Mouse (Mus musculus) limb, embryonic 15.5 days (tissue): Measurements from ENCODE around the gene Dusp1. TPM values are rescaled to one million over a fixed set of nuclear protein-coding genes. Genes with fewer than 3 reads are reported as not detected.

Experiments
- ATAC-seq: fragments of 200-750 bp; cut with Nextera tagmentation; 2 replicates; pipeline ENCODE4 v1.8.0; 2017; ENCODE audit warnings: low read depth, moderate TSS enrichment; ENCODE audit not compliant: insufficient number of reproducible peaks, low FRiP score, low TSS enrichment
- H3K27ac ChIP-seq: fragments of 300-500 bp; sonication (generic); 2 replicates; pipeline ENCODE4 v1.5.1; 2015; ENCODE audit warnings: moderate library complexity, mild to moderate bottlenecking, inconsistent platforms
- H3K27me3 ChIP-seq: fragments of 300-500 bp; sonication (generic); 2 replicates; pipeline ENCODE4 v1.6.1; 2015; ENCODE audit warnings: inconsistent platforms
- H3K36me3 ChIP-seq: fragments of 300-500 bp; sonication (generic); 2 replicates; pipeline ENCODE4 v1.6.1; 2015; ENCODE audit warnings: inconsistent platforms
- H3K4me1 ChIP-seq: fragments of 300-500 bp; sonication (generic); 2 replicates; pipeline ENCODE4 v1.6.1; 2015; ENCODE audit warnings: inconsistent platforms
- H3K4me2 ChIP-seq: fragments of 300-500 bp; sonication (generic); 2 replicates; pipeline ENCODE4 v1.6.1; 2015; ENCODE audit warnings: mild to moderate bottlenecking, inconsistent platforms
- H3K4me3 ChIP-seq: fragments of 300-500 bp; sonication (generic); 2 replicates; pipeline ENCODE4 v1.5.1; 2015; ENCODE audit warnings: mild to moderate bottlenecking, inconsistent platforms
- H3K9ac ChIP-seq: fragments of 300-500 bp; sonication (generic); 2 replicates; pipeline ENCODE4 v1.6.1; 2015; ENCODE audit warnings: inconsistent platforms
- H3K9me3 ChIP-seq: fragments of 300-500 bp; sonication (generic); 2 replicates; pipeline ENCODE4 v1.6.1; 2016; ENCODE audit warnings: inconsistent platforms
- WGBS: fragments of 180-500 bp; shearing (Covaris S2); methylation state at CpG from one replicate; pipeline ENCODE4 v1.1.7; 2015; 5-methylcytosine and 5-hydroxymethylcytosine counted together
- polyA plus RNA-seq: library from polyadenylated mRNA; unstranded; fragments of >200 nt; fragmentation: Nextera tagmentation; extraction: Ambion mirVana; gene quantifications from 2 replicates; pipeline ENCODE4 v1.2.1, GENCODE M21; 2015

Dusp1 gene
- polyA plus RNA-seq, 1 experiment from 2014 or later = 27.3 TPM

- Histone ChIP-seq H3K4me1 (peaks cover 14% of the 10 kb centered on the region; the same call in 1 of the 2 replicates), H3K27ac (0 out of 2 replicates have a peak overlapping the region, but pooled peaks have one; percentile 13), H3K9ac (no peak overlapping the region), H3K36me3 (no peaks in the 10 kb centered on the region), H3K9me3 (no peaks in the 10 kb centered on the region), H3K27me3 (no peaks in the 10 kb centered on the region), H3K4me2 (no peak overlapping the region), H3K4me3 (no peak overlapping the region)
- ATAC-seq = no peak
- 76% methylated on average over 6 of the region's 6 CpGs for WGBS
These were observed 48.3 kb downstream of the Dusp1 start for GRCm38 (mm10) chr17:26513459-26514290.

- H3K4me3 ChIP-seq = no peak overlapping the region
These were observed 49.0 kb downstream of the Dusp1 start for GRCm38 (mm10) chr17:26512961-26513360.

DNA sequence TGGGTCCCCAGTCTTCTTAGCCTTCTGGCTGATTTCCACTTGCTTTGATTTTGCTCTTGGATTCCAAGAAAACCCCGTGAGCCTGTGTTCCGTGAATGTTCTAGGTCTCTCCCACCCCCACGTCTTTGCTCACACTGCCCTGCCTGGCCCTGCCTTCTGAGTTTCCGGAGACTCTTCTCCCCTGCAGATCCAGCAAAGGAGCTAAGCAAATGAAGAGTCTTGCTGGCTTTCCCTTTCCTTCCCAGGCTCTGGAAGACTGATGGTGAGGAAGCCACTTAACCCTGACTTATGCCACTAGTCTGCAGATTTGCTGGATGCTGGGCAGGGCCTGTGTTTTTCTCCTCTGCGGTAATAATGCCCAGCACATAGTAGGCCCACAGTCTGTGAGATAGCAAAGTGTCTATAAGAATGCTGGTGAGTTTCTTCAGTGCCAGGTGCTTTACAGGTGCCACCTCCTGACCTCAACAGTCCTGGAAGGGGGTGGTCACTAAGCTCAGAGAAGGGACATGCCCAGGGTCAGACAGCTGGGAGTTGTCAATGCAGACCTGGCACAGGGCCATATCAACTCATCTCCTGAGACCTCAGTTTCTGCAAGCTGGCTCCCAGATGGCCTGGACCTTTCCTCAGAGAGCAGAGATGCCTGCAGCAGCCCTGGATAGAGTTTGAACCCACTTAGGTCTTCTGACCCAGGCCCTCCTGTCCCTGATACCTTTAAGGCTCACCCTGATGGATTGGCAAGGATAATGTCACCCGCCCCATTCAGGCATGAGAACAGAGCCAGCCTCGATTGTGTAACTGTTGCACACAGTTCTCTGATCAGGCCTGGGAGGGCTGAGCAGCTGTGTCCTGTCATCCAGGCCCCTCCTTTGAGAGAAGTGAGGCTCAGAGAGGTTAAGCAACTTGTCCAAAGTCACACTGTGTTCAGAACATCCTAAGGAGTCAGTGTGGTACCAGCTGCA is 49.8 kb downstream of the Dusp1 start:
- no peak overlapping the region for H3K4me3 ChIP-seq
- no peak overlapping the region for H3K27ac ChIP-seq
- no peaks in the 10 kb centered on the region for H3K27me3 ChIP-seq
- H3K9ac ChIP-seq = no peak overlapping the region; the same call in 1 of the 2 replicates
- no peak for ATAC-seq
- WGBS = 63% methylated on average over 7 of the region's 7 CpGs
- peaks cover 20% of the 10 kb centered on the region for H3K4me1 ChIP-seq
- no peaks in the 10 kb centered on the region for H3K9me3 ChIP-seq
- H3K36me3 ChIP-seq = no peaks in the 10 kb centered on the region
- H3K4me2 ChIP-seq = no peak overlapping the region

More at GRCm38 (mm10) chr17:26512961-26513360, 49.0 kb downstream of the Dusp1 start:
- Histone ChIP-seq H3K4me2 (no peak overlapping the region), H3K36me3 (no peaks in the 10 kb centered on the region), H3K27me3 (no peaks in the 10 kb centered on the region), H3K4me1 (peaks cover 14% of the 10 kb centered on the region; the same call in 1 of the 2 replicates), H3K9me3 (no peaks in the 10 kb centered on the region), H3K27ac (0 out of 2 replicates have a peak overlapping the region, but pooled peaks have one; percentile 13), H3K9ac (no peak overlapping the region)
- ATAC-seq = no peak
- WGBS = 61% methylated on average over 7 of the region's 7 CpGs

- 68% methylated on average over 4 of the region's 4 CpGs for WGBS
These were observed 50.7 kb downstream of the Dusp1 start for GRCm38 (mm10) chr17:26511256-26511655.

DNA sequence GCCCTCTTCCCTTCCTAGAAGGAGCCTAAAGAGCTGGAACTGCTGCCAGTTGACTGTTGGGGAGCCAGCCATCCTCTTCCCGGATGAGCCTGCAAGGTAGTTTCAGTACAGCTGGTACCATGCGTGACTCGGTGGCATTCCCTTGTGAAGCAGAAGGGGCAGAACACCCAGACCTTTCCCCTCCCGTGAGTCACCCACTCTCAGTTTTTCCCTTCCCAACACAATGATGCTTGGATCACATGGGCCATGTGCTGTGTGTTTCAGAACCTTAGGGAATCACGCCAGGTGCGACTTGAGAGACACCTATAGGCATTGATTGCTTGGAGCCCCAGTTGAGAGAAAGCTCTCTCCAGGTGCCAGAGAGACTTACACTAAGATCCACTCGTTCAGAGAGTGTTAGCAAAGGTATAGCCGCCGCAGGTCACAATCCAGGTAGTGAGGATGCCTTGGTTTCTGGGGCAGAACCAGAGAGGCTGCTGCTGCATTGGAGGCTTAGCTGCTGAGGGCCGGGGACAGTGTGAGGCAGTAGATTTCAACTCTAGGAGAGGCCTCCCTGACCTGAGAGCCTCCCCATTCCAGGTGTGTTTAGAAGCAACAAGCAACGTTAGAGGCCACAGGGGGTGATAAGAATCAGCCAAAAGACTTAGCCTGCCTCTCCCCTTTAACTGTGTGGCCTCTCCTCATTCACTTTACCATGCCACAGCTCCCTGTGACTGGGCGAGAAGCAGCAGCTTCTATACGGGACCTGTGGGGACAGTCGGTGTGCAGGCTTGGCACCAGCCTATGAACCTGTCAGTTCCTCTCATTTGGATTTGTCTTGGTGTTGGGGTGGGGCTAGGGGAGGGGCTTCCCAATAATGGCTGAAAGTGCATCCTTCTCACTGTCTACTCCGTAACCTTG is 51.5 kb downstream of the Dusp1 start:
- WGBS = 78% methylated on average over 15 of the region's 15 CpGs
- Histone ChIP-seq H3K9ac (no peak overlapping the region), H3K27ac (no peak overlapping the region)

More at GRCm38 (mm10) chr17:26511256-26511655, 50.7 kb downstream of the Dusp1 start:
- Histone ChIP-seq H3K4me2 (no peak overlapping the region), H3K4me1 (peaks cover 28% of the 10 kb centered on the region), H3K9me3 (no peaks in the 10 kb centered on the region), H3K36me3 (peaks cover 2% of the 10 kb centered on the region), H3K9ac (no peak overlapping the region), H3K4me3 (no peak overlapping the region), H3K27me3 (no peaks in the 10 kb centered on the region), H3K27ac (no peak overlapping the region)
- no peak for ATAC-seq

DNA sequence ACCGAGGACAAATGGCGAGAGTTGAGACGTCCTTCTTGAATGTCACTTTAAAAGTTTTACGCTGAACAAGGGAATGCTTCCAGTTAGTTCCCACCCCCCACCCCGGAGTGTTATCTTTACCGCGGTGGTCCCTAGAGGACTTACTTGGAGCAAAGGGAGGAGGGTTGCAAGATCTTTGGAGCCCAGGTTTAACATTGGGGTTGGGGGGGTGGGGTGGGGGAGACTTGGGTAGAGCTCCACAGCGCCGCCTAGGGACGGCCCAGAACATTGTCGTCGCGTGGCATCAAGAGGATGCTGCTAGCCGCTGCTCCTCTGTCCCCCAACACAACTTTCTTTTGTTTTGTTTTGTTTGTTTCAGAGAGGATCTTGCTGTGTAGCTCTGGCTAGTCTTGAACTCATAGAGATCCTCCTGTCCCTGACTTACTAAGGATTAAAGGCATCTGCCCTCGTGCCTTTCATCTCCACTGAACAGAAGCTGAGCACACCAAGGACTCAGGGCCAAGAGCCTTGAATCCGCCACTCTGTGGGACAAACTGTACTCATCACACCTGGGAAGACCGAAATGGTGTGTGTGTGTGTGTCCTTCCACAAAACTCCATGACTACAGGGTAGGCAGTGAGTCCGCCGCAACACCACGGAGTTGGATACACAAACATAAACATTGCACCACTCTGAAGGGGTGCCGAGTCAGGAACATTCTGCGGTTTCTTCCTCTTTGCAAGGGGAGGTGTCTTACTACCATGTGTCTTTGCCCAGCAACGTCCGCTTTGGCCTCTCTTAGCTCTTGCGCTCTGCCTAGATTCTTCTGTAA is 52.8 kb downstream of the Dusp1 start:
- no peaks in the 10 kb centered on the region for H3K27me3 ChIP-seq
- peak overlapping the region; percentile 64 for H3K9ac ChIP-seq
- peaks cover 44% of the 10 kb centered on the region for H3K4me1 ChIP-seq
- H3K4me2 ChIP-seq = peak overlapping the region; percentile 72
- no peaks in the 10 kb centered on the region for H3K9me3 ChIP-seq
- 26% methylated on average over 25 of the region's 25 CpGs for WGBS
- H3K27ac ChIP-seq = peak overlapping the region; percentile 94
- peak overlapping the region; percentile 76 for H3K4me3 ChIP-seq
- H3K36me3 ChIP-seq = peaks cover 7% of the 10 kb centered on the region
- 0 out of 2 replicates have a peak, but pooled peaks have one; percentile 1 for ATAC-seq

More for the DNA sequence above, 51.5 kb downstream of the Dusp1 start:
- H3K4me3 ChIP-seq = no peak overlapping the region
- no peaks in the 10 kb centered on the region for H3K27me3 ChIP-seq
- no peak for ATAC-seq
- H3K36me3 ChIP-seq = peaks cover 7% of the 10 kb centered on the region
- H3K9me3 ChIP-seq = no peaks in the 10 kb centered on the region
- peaks cover 33% of the 10 kb centered on the region for H3K4me1 ChIP-seq
- no peak overlapping the region for H3K4me2 ChIP-seq

DNA sequence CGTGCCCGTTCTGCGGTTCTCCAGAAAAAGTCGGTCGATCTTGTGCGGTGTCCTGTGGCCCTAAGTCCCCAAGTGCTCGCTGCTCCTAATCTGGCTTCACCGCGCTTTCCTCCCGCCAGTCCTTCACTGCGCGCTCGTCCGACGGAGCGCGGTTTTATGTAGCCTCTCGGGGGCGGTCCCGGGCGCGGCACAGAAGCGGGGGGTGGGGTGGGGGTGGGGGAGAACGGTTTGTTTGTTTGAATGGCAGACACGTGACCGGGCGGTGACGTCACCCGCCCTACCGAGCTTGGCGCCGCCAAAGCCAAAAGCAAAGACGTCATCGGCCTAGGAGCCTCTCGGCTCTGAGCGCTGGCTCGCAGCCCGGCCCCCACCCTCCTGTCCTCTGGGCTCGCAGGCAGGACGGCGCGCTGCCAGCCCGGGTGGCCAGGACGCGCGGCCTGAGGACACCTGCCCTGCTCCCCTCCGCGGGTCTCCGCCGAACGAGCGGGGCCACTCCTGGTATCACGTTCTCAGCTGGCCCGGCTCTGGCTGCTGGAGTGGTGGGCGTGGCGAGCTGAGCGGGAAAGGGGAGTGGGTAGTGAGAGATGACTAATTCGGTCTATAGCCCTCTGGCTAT is 53.5 kb downstream of the Dusp1 start:
- WGBS = under 1% methylated on average over 58 of the region's 58 CpGs
- peaks cover 7% of the 10 kb centered on the region for H3K36me3 ChIP-seq
- peak; percentile 87 for ATAC-seq
- no peaks in the 10 kb centered on the region for H3K27me3 ChIP-seq
- H3K9ac ChIP-seq = peak overlapping the region; percentile 74
- H3K9me3 ChIP-seq = no peaks in the 10 kb centered on the region
- H3K4me2 ChIP-seq = peak overlapping the region; percentile 72
- H3K4me3 ChIP-seq = peak overlapping the region; percentile 76
- H3K4me1 ChIP-seq = peaks cover 51% of the 10 kb centered on the region
- peak overlapping the region; percentile 94 for H3K27ac ChIP-seq

GRCm38 (mm10) chr17:26507966-26508344 is 54.0 kb downstream of the Dusp1 start:
- peak; percentile 68 for ATAC-seq
- no peaks in the 10 kb centered on the region for H3K27me3 ChIP-seq
- H3K36me3 ChIP-seq = peaks cover 7% of the 10 kb centered on the region
- H3K4me3 ChIP-seq = peak overlapping the region; percentile 76
- H3K27ac ChIP-seq = peak overlapping the region; percentile 94
- H3K4me2 ChIP-seq = peak overlapping the region; percentile 72
- WGBS = under 1% methylated on average over 45 of the region's 46 CpGs
- H3K9ac ChIP-seq = peak overlapping the region; percentile 74
- no peaks in the 10 kb centered on the region for H3K9me3 ChIP-seq
- peaks cover 53% of the 10 kb centered on the region for H3K4me1 ChIP-seq

DNA sequence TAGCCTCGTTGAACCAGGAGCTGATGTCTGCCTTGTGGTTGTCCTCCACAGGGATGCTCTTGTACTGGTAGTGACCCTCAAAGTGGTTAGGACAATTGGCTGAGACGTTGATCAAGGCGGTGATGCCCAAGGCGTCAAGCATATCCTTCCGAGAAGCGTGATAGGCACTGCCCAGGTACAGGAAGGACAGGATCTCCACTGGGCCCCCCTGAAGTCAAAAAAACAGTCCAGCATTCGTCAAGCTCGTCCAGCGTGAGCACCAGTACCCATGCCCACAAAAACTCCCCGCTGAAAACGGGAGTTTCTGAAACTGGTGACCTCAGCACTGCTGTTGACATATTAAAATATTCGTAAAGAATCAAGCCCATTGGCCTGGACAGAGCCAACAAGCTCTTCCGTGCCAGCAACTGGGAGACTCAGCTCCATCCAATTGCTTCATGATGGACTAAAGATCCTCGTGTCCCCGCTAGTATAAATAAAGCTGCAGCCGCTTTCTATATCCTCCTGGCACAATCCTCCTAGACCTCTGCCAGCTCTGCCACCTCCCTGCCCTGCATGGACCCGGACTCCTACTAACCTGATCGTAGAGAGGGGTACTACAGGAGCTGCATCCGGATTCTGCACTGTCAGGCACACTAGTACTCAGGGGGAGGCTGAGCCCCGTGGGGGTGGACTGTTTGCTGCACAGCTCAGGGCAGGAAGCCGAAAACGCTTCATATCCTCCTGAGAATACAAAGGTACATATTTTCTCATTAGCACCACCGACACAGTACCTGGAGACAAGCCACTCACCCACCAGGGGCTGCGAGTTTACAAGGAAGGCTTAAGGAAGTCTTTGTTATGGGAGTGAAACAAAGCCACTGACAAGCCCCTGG is 54.7 kb downstream of the Dusp1 start:
- Histone ChIP-seq H3K9ac (peak overlapping the region; percentile 74), H3K36me3 (peaks cover 7% of the 10 kb centered on the region), H3K4me3 (peak overlapping the region; percentile 76), H3K9me3 (no peaks in the 10 kb centered on the region), H3K27ac (peak overlapping the region; percentile 94), H3K27me3 (no peaks in the 10 kb centered on the region), H3K4me1 (peaks cover 59% of the 10 kb centered on the region), H3K4me2 (peak overlapping the region; percentile 72)
- ATAC-seq = no peak
- 19% methylated on average over 24 of the region's 24 CpGs for WGBS
